Mouse (Mus musculus): ENCODE measurements around the gene Pmf1. TPM values are rescaled to one million over a fixed set of nuclear protein-coding genes. Genes with fewer than 3 reads are reported as not detected.

The Pmf1 gene
- 104 and 115 TPM in 2 replicates for polyA plus RNA-seq (2016; fragmentation: Nextera tagmentation; extraction: Ambion mirVana)

GRCm38 (mm10) chr3:88409741-88410644, at the start of gene Pmf1:
TSS of gene Pmf1 (minus strand) at chr3:88410331.
- Histone ChIP-seq H3K4me3 (peak within 1 kb of the TSS; percentile 75), H3K9ac (peak within 1 kb of the TSS; percentile 91), H3K27ac (peak within 1 kb of the TSS; percentile 93), H3K9me3 (replicated peaks) (no peaks in the 10 kb centered on the region), H3K4me1 (peaks cover 71% of the 10 kb centered on the region), H3K4me2 (peak within 1 kb of the TSS; percentile 91), H3K36me3 (peaks cover 67% of the 10 kb centered on the region), H3K27me3 (replicated peaks) (no peaks in the 10 kb centered on the region)
- under 1% methylated on average over 54 of the region's 54 CpGs for WGBS (ENCODE audit: insufficient replicate concordance)
- ATAC-seq = peak; percentile 90

DNA sequence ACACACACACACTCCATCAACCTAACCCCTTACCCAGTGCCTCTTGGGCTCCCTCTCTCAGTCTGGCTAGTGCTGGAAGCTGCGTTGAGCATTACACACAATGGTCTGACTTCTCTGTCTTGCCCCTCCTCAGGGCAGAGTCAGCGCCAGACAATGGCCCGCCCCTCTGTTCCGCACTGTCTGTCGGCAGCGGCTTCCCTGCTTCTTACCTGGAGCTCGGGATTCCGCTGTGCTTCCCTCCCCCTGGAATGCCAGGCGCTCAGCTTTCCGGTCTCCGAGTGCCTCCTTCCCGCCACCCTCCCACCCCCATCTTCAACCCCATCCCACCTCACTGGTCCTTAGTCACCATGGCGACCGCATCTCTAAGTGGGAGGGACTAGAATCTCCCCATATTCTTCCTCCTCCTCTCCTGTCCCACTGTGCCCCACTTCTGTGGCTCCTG, 48.7 kb upstream of the Pmf1 start:
- no peaks in the 10 kb centered on the region for H3K9me3 ChIP-seq (replicated peaks)
- H3K4me2 ChIP-seq = peak overlapping the region; percentile 2; the same call in 1 of the 2 replicates
- H3K4me3 ChIP-seq = no peak overlapping the region
- peaks cover 85% of the 10 kb centered on the region for H3K27me3 ChIP-seq (replicated peaks)
- no peak overlapping the region for H3K9ac ChIP-seq
- ATAC-seq = no peak
- peaks cover 33% of the 10 kb centered on the region for H3K4me1 ChIP-seq
- WGBS (ENCODE audit: insufficient replicate concordance) = 9% methylated on average over 14 of the region's 14 CpGs
- no peak overlapping the region for H3K27ac ChIP-seq
- H3K36me3 ChIP-seq = no peaks in the 10 kb centered on the region

- no peak overlapping the region for H3K9ac ChIP-seq
- no peak for ATAC-seq
- H3K27ac ChIP-seq = peak overlapping the region; percentile 3; the same call in 1 of the 2 replicates
- 51% methylated on average over 7 of the region's 7 CpGs for WGBS (ENCODE audit: insufficient replicate concordance)
- H3K4me3 ChIP-seq = no peak overlapping the region
- peaks cover 94% of the 10 kb centered on the region for H3K27me3 ChIP-seq (replicated peaks)
- H3K36me3 ChIP-seq = no peaks in the 10 kb centered on the region
- no peak overlapping the region for H3K4me2 ChIP-seq
- peaks cover 36% of the 10 kb centered on the region for H3K4me1 ChIP-seq
- H3K9me3 ChIP-seq (replicated peaks) = no peaks in the 10 kb centered on the region
Measured at GRCm38 (mm10) chr3:88456746-88457532, 46.8 kb upstream of the Pmf1 start.

GRCm38 (mm10) chr3:88456313-88456712, 46.2 kb upstream of the Pmf1 start:
- H3K27me3 ChIP-seq (replicated peaks) = peaks cover 94% of the 10 kb centered on the region
- peak overlapping the region; percentile 3; the same call in 1 of the 2 replicates for H3K27ac ChIP-seq
- peaks cover 36% of the 10 kb centered on the region for H3K4me1 ChIP-seq
- H3K9me3 ChIP-seq (replicated peaks) = no peaks in the 10 kb centered on the region
- peak overlapping the region; percentile 44; the same call in 1 of the 2 replicates for H3K4me2 ChIP-seq
- H3K9ac ChIP-seq = no peak overlapping the region
- ATAC-seq = peak; percentile 55
- H3K36me3 ChIP-seq = no peaks in the 10 kb centered on the region
- H3K4me3 ChIP-seq = no peak overlapping the region
- 70% methylated on average over 8 of the region's 8 CpGs for WGBS (ENCODE audit: insufficient replicate concordance)

- Histone ChIP-seq H3K9ac (peak overlapping the region; percentile 41), H3K27me3 (replicated peaks) (peaks cover 94% of the 10 kb centered on the region), H3K9me3 (replicated peaks) (no peaks in the 10 kb centered on the region), H3K27ac (peak overlapping the region; percentile 59), H3K4me3 (peak overlapping the region; percentile 29), H3K4me1 (peaks cover 36% of the 10 kb centered on the region), H3K4me2 (peak overlapping the region; percentile 44), H3K36me3 (no peaks in the 10 kb centered on the region)
- WGBS (ENCODE audit: insufficient replicate concordance) = 54% methylated on average over 18 of the region's 18 CpGs
- ATAC-seq = no peak
Measured at GRCm38 (mm10) chr3:88455588-88456264, 45.6 kb upstream of the Pmf1 start.

DNA sequence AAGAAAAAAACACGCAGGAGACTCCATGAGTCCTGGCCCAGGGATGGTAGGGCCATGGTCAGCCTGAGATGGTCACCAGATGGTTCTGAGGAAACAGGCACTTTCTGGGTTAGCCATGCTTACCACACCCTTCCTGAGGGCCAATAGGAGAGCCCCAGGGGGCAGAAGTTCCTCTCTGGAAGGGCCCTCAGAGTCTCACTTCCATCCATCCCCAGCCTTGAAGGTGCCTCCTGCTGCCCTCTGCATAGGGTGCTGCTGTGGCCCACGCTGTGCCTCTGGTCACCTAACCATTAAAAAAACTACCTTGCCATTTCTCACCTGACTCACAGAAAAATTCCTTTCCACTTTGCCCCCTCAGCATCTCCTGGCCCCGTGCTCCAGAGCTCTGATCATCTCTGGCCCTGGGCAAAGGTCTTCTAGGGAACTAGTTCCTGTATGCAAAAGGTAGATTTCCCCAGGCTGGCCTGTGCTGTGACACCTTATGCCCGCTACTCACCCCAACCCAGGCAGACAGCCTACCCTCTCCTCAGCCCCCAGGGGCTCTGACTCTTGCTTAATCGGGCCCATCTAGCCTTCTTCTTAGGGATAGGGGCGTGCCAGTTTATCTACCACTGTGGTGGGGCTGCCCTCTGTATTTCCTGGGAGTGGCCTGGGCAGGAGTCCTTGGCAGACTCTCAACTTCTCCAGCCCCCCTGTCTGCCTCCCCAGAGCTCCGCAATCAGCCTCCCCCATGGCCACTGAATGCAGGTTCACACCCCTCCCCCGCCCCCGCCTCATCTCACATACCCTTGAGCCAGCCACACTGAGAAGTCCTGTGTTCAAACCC, 44.8 kb upstream of the Pmf1 start:
- H3K27me3 ChIP-seq (replicated peaks) = peaks cover 94% of the 10 kb centered on the region
- no peaks in the 10 kb centered on the region for H3K9me3 ChIP-seq (replicated peaks)
- H3K4me3 ChIP-seq = peak overlapping the region; percentile 29
- no peaks in the 10 kb centered on the region for H3K36me3 ChIP-seq
- peak overlapping the region; percentile 44 for H3K4me2 ChIP-seq
- peaks cover 37% of the 10 kb centered on the region for H3K4me1 ChIP-seq
- 30% methylated on average over 9 of the region's 9 CpGs for WGBS (ENCODE audit: insufficient replicate concordance)
- peak overlapping the region; percentile 41 for H3K9ac ChIP-seq
- H3K27ac ChIP-seq = peak overlapping the region; percentile 59
- ATAC-seq = no peak

GRCm38 (mm10) chr3:88453986-88454385, 43.9 kb upstream of the Pmf1 start:
- no peak for ATAC-seq
- H3K9ac ChIP-seq = no peak overlapping the region
- WGBS (ENCODE audit: insufficient replicate concordance) = 40% methylated on average over 8 of the region's 8 CpGs
- H3K27me3 ChIP-seq (replicated peaks) = peaks cover 94% of the 10 kb centered on the region
- H3K27ac ChIP-seq = no peak overlapping the region
- no peak overlapping the region for H3K4me3 ChIP-seq
- no peaks in the 10 kb centered on the region for H3K36me3 ChIP-seq
- no peak overlapping the region for H3K4me2 ChIP-seq
- peaks cover 43% of the 10 kb centered on the region for H3K4me1 ChIP-seq
- no peaks in the 10 kb centered on the region for H3K9me3 ChIP-seq (replicated peaks)

DNA sequence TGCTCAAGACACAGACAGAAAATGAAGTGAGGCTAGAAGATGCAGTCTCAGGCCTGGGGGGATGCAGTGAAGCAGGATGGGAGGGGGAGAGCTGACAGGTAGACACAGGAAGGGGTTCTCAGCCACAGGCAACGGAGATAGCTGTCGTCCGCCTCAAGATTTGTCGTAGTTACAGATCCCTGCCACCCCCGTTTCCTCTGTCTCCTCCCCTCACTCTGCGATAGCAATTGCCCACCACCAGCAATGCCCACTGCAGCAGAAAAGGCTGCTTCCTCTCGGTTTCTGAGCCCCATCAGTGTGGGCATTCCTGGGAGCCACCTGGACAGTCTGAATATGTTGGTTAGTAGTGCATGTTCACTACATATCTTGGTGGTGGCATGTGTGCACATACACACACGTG, 43.2 kb upstream of the Pmf1 start:
- WGBS (ENCODE audit: insufficient replicate concordance) = 19% methylated on average over 8 of the region's 8 CpGs
- no peak overlapping the region for H3K27ac ChIP-seq
- H3K9ac ChIP-seq = no peak overlapping the region
- H3K27me3 ChIP-seq (replicated peaks) = peaks cover 93% of the 10 kb centered on the region
- no peak overlapping the region for H3K4me2 ChIP-seq
- peaks cover 47% of the 10 kb centered on the region for H3K4me1 ChIP-seq
- H3K9me3 ChIP-seq (replicated peaks) = no peaks in the 10 kb centered on the region
- no peak for ATAC-seq
- H3K4me3 ChIP-seq = no peak overlapping the region
- H3K36me3 ChIP-seq = no peaks in the 10 kb centered on the region

- no peak for ATAC-seq
- 69% methylated on average over 6 of the region's 6 CpGs for WGBS (ENCODE audit: insufficient replicate concordance)
- Histone ChIP-seq H3K4me3 (no peak overlapping the region), H3K9ac (no peak overlapping the region), H3K27ac (no peak overlapping the region), H3K27me3 (replicated peaks) (peaks cover 93% of the 10 kb centered on the region), H3K9me3 (replicated peaks) (no peaks in the 10 kb centered on the region), H3K36me3 (no peaks in the 10 kb centered on the region), H3K4me1 (peaks cover 53% of the 10 kb centered on the region), H3K4me2 (no peak overlapping the region)
Measured at GRCm38 (mm10) chr3:88452716-88453115, 42.6 kb upstream of the Pmf1 start.

DNA sequence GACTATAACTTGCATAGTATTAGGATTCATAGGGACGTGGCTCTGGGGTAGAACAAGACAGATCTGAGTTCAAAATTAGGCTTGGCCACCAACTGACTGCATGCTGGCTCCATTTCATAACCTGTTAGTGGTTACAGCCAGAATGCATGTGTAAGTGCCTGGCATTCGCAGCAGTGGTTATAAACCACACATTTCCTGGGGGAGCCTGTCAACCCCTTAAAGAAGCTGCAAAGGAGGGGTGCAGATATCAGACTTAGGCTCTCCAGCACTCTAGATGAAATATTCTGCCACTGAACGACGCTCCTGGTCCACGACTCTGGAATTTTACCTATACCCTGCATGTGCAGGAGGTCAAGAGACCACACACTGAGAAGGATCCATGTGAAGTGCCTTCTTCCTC, 42.1 kb upstream of the Pmf1 start:
- no peak overlapping the region for H3K4me2 ChIP-seq
- no peak overlapping the region for H3K27ac ChIP-seq
- ATAC-seq = no peak
- H3K36me3 ChIP-seq = no peaks in the 10 kb centered on the region
- H3K27me3 ChIP-seq (replicated peaks) = peaks cover 93% of the 10 kb centered on the region
- H3K4me3 ChIP-seq = no peak overlapping the region
- 56% methylated on average over 5 of the region's 5 CpGs for WGBS (ENCODE audit: insufficient replicate concordance)
- peaks cover 53% of the 10 kb centered on the region for H3K4me1 ChIP-seq
- H3K9ac ChIP-seq = no peak overlapping the region
- H3K9me3 ChIP-seq (replicated peaks) = no peaks in the 10 kb centered on the region
